8 mouse cellular contexts compared by ENCODE assay signal in genomic region chr11:103556021-103556420, GRCm38 (mm10). TPM values are rescaled to one million over a fixed set of nuclear protein-coding genes. Genes with fewer than 3 reads are reported as not detected.
DNase-seq lines count a peak whose midpoint lies in the region; ATAC-seq and TF ChIP-seq lines count a peak whose summit lies in the region.

No protein-coding gene starts in this region.

- intact Hi-C loops in heart, postnatal 36 days (cut with DNase I) = loop anchor here (1.0 to 5.0 kb wide), 3 partner anchors 144 to 224 kb away; partner anchors contain the start of gene Plekhm1

- TF ChIP-seq CTCF in liver, postnatal 0 days (IDR thresholded peaks at IDR 0.05; ENCODE audit: low read depth) = peak; percentile 32; the same call in 1 of the 2 replicates

- no peaks in the 10 kb centered on the region for H3K4me1 ChIP-seq in forebrain, embryonic 14.5 days (ENCODE audit: control insufficient read depth, insufficient read depth, low read length)
- H3K4me1 ChIP-seq in forebrain, embryonic 12.5 days = no peaks in the 10 kb centered on the region
- no peaks in the 10 kb centered on the region for H3K4me1 ChIP-seq in liver, postnatal 0 days (ENCODE audit: insufficient read depth)
- no peaks in the 10 kb centered on the region for H3K4me1 ChIP-seq in liver, embryonic 11.5 days (replicated peaks; ENCODE audit: control insufficient read depth, insufficient read depth, low read length)

- H3K27ac ChIP-seq in forebrain, embryonic 14.5 days (ENCODE audit: low read depth, low read length) = no peak overlapping the region
- no peak overlapping the region for H3K27ac ChIP-seq in forebrain, embryonic 12.5 days
- no peak overlapping the region for H3K27ac ChIP-seq in liver, postnatal 0 days (ENCODE audit: low read depth)
- H3K27ac ChIP-seq in liver, embryonic 11.5 days (ENCODE audit: low read depth, low read length) = no peak overlapping the region

- H3K4me2 ChIP-seq in forebrain, embryonic 14.5 days (ENCODE audit: low read length) = no peak overlapping the region
- H3K4me2 ChIP-seq in forebrain, embryonic 12.5 days = no peak overlapping the region
- H3K4me2 ChIP-seq in liver, postnatal 0 days (ENCODE audit: low read depth, low read length) = no peak overlapping the region
- H3K4me2 ChIP-seq in liver, embryonic 11.5 days = no peak overlapping the region

- H3K27me3 ChIP-seq in forebrain, embryonic 14.5 days (replicated peaks; ENCODE audit: control insufficient read depth, insufficient read depth, low read length) = no peaks in the 10 kb centered on the region
- no peaks in the 10 kb centered on the region for H3K27me3 ChIP-seq in forebrain, embryonic 12.5 days
- H3K27me3 ChIP-seq in liver, postnatal 0 days (ENCODE audit: insufficient read depth, low read length) = no peaks in the 10 kb centered on the region
- no peaks in the 10 kb centered on the region for H3K27me3 ChIP-seq in liver, embryonic 11.5 days (replicated peaks; ENCODE audit: control insufficient read depth, insufficient read depth, low read length)

- TF ChIP-seq EP300 in liver, postnatal 0 days (IDR thresholded peaks at IDR 0.05; ENCODE audit: low read depth) = no peak

- H3K9ac ChIP-seq in forebrain, embryonic 14.5 days (ENCODE audit: low read length) = no peak overlapping the region
- no peak overlapping the region for H3K9ac ChIP-seq in forebrain, embryonic 12.5 days
- no peak overlapping the region for H3K9ac ChIP-seq in liver, postnatal 0 days (replicated peaks)
- no peak overlapping the region for H3K9ac ChIP-seq in liver, embryonic 11.5 days (ENCODE audit: low read depth, low read length)

- no peaks in the 10 kb centered on the region for H3K9me3 ChIP-seq in forebrain, embryonic 14.5 days (replicated peaks; ENCODE audit: control insufficient read depth, low read length)
- H3K9me3 ChIP-seq in forebrain, embryonic 12.5 days = no peaks in the 10 kb centered on the region
- H3K9me3 ChIP-seq in liver, postnatal 0 days (ENCODE audit: low read length) = no peaks in the 10 kb centered on the region
- no peaks in the 10 kb centered on the region for H3K9me3 ChIP-seq in liver, embryonic 11.5 days (ENCODE audit: control insufficient read depth, low read length)

- no peak overlapping the region for H3K4me3 ChIP-seq in forebrain, embryonic 14.5 days (ENCODE audit: low read depth, low read length)
- H3K4me3 ChIP-seq in forebrain, embryonic 12.5 days (replicated peaks) = no peak overlapping the region
- H3K4me3 ChIP-seq in liver, postnatal 0 days (ENCODE audit: low read depth, low read length) = no peak overlapping the region
- no peak overlapping the region for H3K4me3 ChIP-seq in liver, embryonic 11.5 days (ENCODE audit: low read depth, low read length)

- DNase-seq in forebrain, embryonic 14.5 days (ENCODE audit: low spot score) = peak; percentile 62
- no peak for DNase-seq in liver, postnatal 0 days
- no peak for DNase-seq in liver, embryonic 11.5 days (ENCODE audit: low spot score)
- DNase-seq in heart, postnatal 36 days = peak; percentile 7 to 23
- DNase-seq in retina, postnatal 7 days (ENCODE audit: low read depth, low spot score) = peak; percentile 9
- no peak for DNase-seq in spleen, postnatal 36 days (ENCODE audit: low spot score in 2 of 2)
- no peak for DNase-seq in thymus, postnatal 36 days

- WGBS in forebrain, embryonic 14.5 days = 76% methylated on average over 2 of the region's 2 CpGs
- 67% methylated on average over 2 of the region's 2 CpGs for WGBS in forebrain, embryonic 12.5 days
- 82% methylated on average over 2 of the region's 2 CpGs for WGBS in liver, postnatal 0 days (ENCODE audit: insufficient replicate concordance)
- WGBS in liver, embryonic 11.5 days = 73% methylated on average over 2 of the region's 2 CpGs

- no peak for ATAC-seq in forebrain, embryonic 14.5 days
- ATAC-seq in forebrain, embryonic 12.5 days (ENCODE audit: low FRiP score) = no peak
- no peak for ATAC-seq in liver, postnatal 0 days
- ATAC-seq in liver, embryonic 11.5 days (replicated peaks; ENCODE audit: low FRiP score) = no peak

- H3K36me3 ChIP-seq in forebrain, embryonic 14.5 days (ENCODE audit: control insufficient read depth, insufficient read depth, low read length) = no peaks in the 10 kb centered on the region
- H3K36me3 ChIP-seq in forebrain, embryonic 12.5 days (replicated peaks) = no peaks in the 10 kb centered on the region
- no peaks in the 10 kb centered on the region for H3K36me3 ChIP-seq in liver, postnatal 0 days (replicated peaks; ENCODE audit: insufficient read depth, low read length)
- H3K36me3 ChIP-seq in liver, embryonic 11.5 days (ENCODE audit: control insufficient read depth, insufficient read depth, low read length) = no peaks in the 10 kb centered on the region

RNA-seq across cellular contexts. Expression of gene Lrrc37a, which starts 51.6 kb away (rescaled TPM):
- not detected in 2 replicates for polyA plus RNA-seq in forebrain, embryonic 14.5 days (2014; fragmentation: Nextera tagmentation; extraction: Ambion mirVana)
- not detected in 2 replicates for polyA plus RNA-seq in forebrain, embryonic 12.5 days (2016; fragmentation: Nextera tagmentation; extraction: Ambion mirVana)
- polyA plus RNA-seq in liver, postnatal 0 days (2015; fragmentation: Nextera tagmentation; extraction: Ambion mirVana) = not detected in 2 replicates
- polyA plus RNA-seq in liver, embryonic 11.5 days (2014; fragmentation: Nextera tagmentation; extraction: Ambion mirVana) = not detected in 2 replicates
- total RNA-seq in heart, postnatal 36 days (2021) = not detected

Comparison
In these comparisons a context has a peak if more than half of its experiments do, and no peak if none do; other contexts are left out.
1. DNase-seq: peak in forebrain, embryonic 14.5 days (single experiment), heart, postnatal 36 days (2 of 2) and retina, postnatal 7 days (single experiment); none in liver, postnatal 0 days (single experiment), liver, embryonic 11.5 days (single experiment), spleen, postnatal 36 days (0 of 2) and thymus, postnatal 36 days (0 of 2).